Mouse (Mus musculus) liver, postnatal 0 days (tissue): ENCODE measurements at regions not wholly inside any gene's neighbourhood (a gene's known extent, or its start where the extent isn't known, plus 50 kb on each side); places are given as distances from the start of the nearest gene placed in this dataset.
"Not testable (repeated sequence)": the region's sequence is repeated elsewhere in the genome, so short reads cannot be mapped to it uniquely, and the experiment has no call there.

Experiments
- ATAC-seq: fragments of 200-750 bp; cut with Nextera tagmentation; 2 replicates; pipeline ENCODE4 v1.8.0; 2017; ENCODE audit warnings: mild to moderate bottlenecking, moderate library complexity
- DNase-seq: peaks from one replicate; pipeline ENCODE4 v3.0.0-alpha.2; 2016
- H3K27ac ChIP-seq: fragments of 300-500 bp; sonication (generic); 2 replicates; pipeline ENCODE4 v1.5.1; 2014; ENCODE audit warnings: antibody characterized with exemption, moderate library complexity, mild to moderate bottlenecking, low read depth
- H3K27me3 ChIP-seq: fragments of 300-500 bp; sonication (generic); 2 replicates; pipeline ENCODE4 v1.6.1; 2014; ENCODE audit warnings: low read length, control low read depth, mixed read lengths; ENCODE audit not compliant: insufficient read depth
- H3K36me3 ChIP-seq: fragments of 300-500 bp; sonication (generic); replicated peaks from 2 replicates; pipeline ENCODE4 v1.6.1; 2014; ENCODE audit warnings: mild to moderate bottlenecking, control low read depth, low read length, moderate library complexity, mixed read lengths; ENCODE audit not compliant: insufficient read depth
- H3K4me1 ChIP-seq: fragments of 300-500 bp; sonication (generic); 2 replicates; pipeline ENCODE4 v1.6.1; 2014; ENCODE audit warnings: antibody characterized with exemption, mild to moderate bottlenecking, control low read depth; ENCODE audit not compliant: insufficient read depth
- H3K4me2 ChIP-seq: fragments of 300-500 bp; sonication (generic); 2 replicates; pipeline ENCODE4 v1.6.1; 2014; ENCODE audit warnings: low read depth, mild to moderate bottlenecking, low read length, moderate library complexity, mixed read lengths
- H3K4me3 ChIP-seq: fragments of 300-500 bp; sonication (generic); 2 replicates; pipeline ENCODE4 v1.5.1; 2014; ENCODE audit warnings: low read depth, low read length
- H3K9ac ChIP-seq: fragments of 300-500 bp; sonication (generic); replicated peaks from 2 replicates; pipeline ENCODE4 v1.6.1; 2014; ENCODE audit warnings: mild to moderate bottlenecking, moderate library complexity
- H3K9me3 ChIP-seq: fragments of 300-500 bp; sonication (generic); 2 replicates; pipeline ENCODE4 v1.6.1; 2016; ENCODE audit warnings: mild to moderate bottlenecking, control low read depth, low read length, mixed read lengths
- CTCF ChIP-seq: sonication (generic); IDR thresholded peaks from 2 replicates; pipeline ENCODE4 v1.5.1; 2016; ENCODE audit warnings: antibody characterized with exemption, low read depth
- EP300 ChIP-seq: IDR thresholded peaks from 2 replicates; pipeline ENCODE4 v1.6.1; 2016; ENCODE audit warnings: antibody characterized with exemption, low read depth, mild to moderate bottlenecking
- WGBS: fragments of 180-500 bp; shearing (Covaris S2); extraction: QIAGEN DNeasy Blood & Tissue Kit; methylation state at CpG from one replicate; pipeline ENCODE4 v1.1.7; 2014; ENCODE audit not compliant: insufficient replicate concordance; 5-methylcytosine and 5-hydroxymethylcytosine counted together

- WGBS: 64% methylated on average over 1 of the region's 5 CpGs
- H3K9ac ChIP-seq, ATAC-seq, DNase-seq, H3K4me3 ChIP-seq, H3K4me2 ChIP-seq, H3K36me3 ChIP-seq, H3K9me3 ChIP-seq, H3K27ac ChIP-seq, H3K4me1 ChIP-seq, H3K27me3 ChIP-seq: not testable (repeated sequence)
Observed at GRCm38 (mm10) chrX:152511922-152512321, 51.2 kb upstream of the Cldn34a start.

GRCm38 (mm10) chrX:152505405-152505804, 57.7 kb upstream of the Cldn34a start:
- ATAC-seq, H3K4me3 ChIP-seq: not testable (repeated sequence)

GRCm38 (mm10) chrX:152499371-152499957, 63.7 kb upstream of the Cldn34a start:
- no CpG with 5 or more reads among the region's 5 CpGs for WGBS
- not testable (repeated sequence) for H3K9me3 ChIP-seq, H3K36me3 ChIP-seq, H3K9ac ChIP-seq, DNase-seq, H3K27ac ChIP-seq, H3K4me1 ChIP-seq, H3K27me3 ChIP-seq, H3K4me2 ChIP-seq, H3K4me3 ChIP-seq
- ATAC-seq: peak; percentile 72

More at GRCm38 (mm10) chrX:152505405-152505804, 57.7 kb upstream of the Cldn34a start:
- not testable (repeated sequence) for H3K27ac ChIP-seq, H3K4me1 ChIP-seq, H3K27me3 ChIP-seq, H3K36me3 ChIP-seq, H3K9ac ChIP-seq, H3K4me2 ChIP-seq, DNase-seq, H3K9me3 ChIP-seq
- no CpG with 5 or more reads among the region's 3 CpGs for WGBS

GRCm38 (mm10) chrX:152471387-152472010, 91.6 kb upstream of the Cldn34a start:
- Histone ChIP-seq H3K4me3 (no peak overlapping the region), H3K36me3 (no peaks in the 10 kb centered on the region), H3K4me1 (no peaks in the 10 kb centered on the region), H3K27ac (no peak overlapping the region), H3K4me2 (no peak overlapping the region), H3K27me3 (no peaks in the 10 kb centered on the region; the same call in 1 of the 2 replicates), H3K9me3 (no peaks in the 10 kb centered on the region), H3K9ac (no peak overlapping the region)
- TF ChIP-seq CTCF (no peak), EP300 (no peak)
- WGBS: 51% methylated on average over 4 of the region's 4 CpGs
- no peak for DNase-seq
- no peak for ATAC-seq

- not testable (repeated sequence) for H3K9ac ChIP-seq, H3K9me3 ChIP-seq, H3K27me3 ChIP-seq, DNase-seq, H3K27ac ChIP-seq, H3K36me3 ChIP-seq, H3K4me3 ChIP-seq, H3K4me2 ChIP-seq, H3K4me1 ChIP-seq
- ATAC-seq: peak; percentile 66
- no CpG with 5 or more reads among the region's 5 CpGs for WGBS
Observed at GRCm38 (mm10) chrX:152424432-152424958, 56.0 kb upstream of the Gpr173 start.

GRCm38 (mm10) chrX:152418512-152418911, 50.0 kb upstream of the Gpr173 start:
- not testable (repeated sequence) for ATAC-seq

More at GRCm38 (mm10) chrX:152418512-152418911, 50.0 kb upstream of the Gpr173 start:
- H3K4me2 ChIP-seq, H3K9me3 ChIP-seq, H3K27ac ChIP-seq, H3K36me3 ChIP-seq, DNase-seq, H3K4me1 ChIP-seq, H3K4me3 ChIP-seq, H3K27me3 ChIP-seq, H3K9ac ChIP-seq: not testable (repeated sequence)
- WGBS: no CpG with 5 or more reads among the region's 3 CpGs
